Mouse (Mus musculus) kidney, postnatal 10 days (tissue): ENCODE measurements at regions not wholly inside any gene's neighbourhood (a gene's known extent, or its start where the extent isn't known, plus 50 kb on each side); places are given as distances from the start of the nearest gene placed in this dataset.
A peak's percentile ranks its signal among the peaks of the same experiment; 100 is the strongest.

ENCODE experiments used
- DNase-seq: peaks from one replicate; pipeline ENCODE4 v3.0.0; 2021; ENCODE audit warnings: mixed read lengths

- no peak for DNase-seq
Measured at GRCm38 (mm10) chr9:43930476-43930875, 112.7 kb upstream of the Thy1 start.

GRCm38 (mm10) chr9:43934012-43934690 is 109.0 kb upstream of the Thy1 start:
- DNase-seq: no peak

- DNase-seq: peak; percentile 84
Measured at GRCm38 (mm10) chr9:43934691-43935064, 108.5 kb upstream of the Thy1 start.

- no peak for DNase-seq
Measured at GRCm38 (mm10) chr9:43939336-43939735, 103.8 kb upstream of the Thy1 start.

GRCm38 (mm10) chr9:43942147-43942546 is 101.0 kb upstream of the Thy1 start:
- DNase-seq: no peak

GRCm38 (mm10) chr9:43943522-43943921 is 99.7 kb upstream of the Thy1 start:
- no peak for DNase-seq

- no peak for DNase-seq
Measured at GRCm38 (mm10) chr9:43944816-43945741, 98.1 kb upstream of the Thy1 start.

GRCm38 (mm10) chr9:43945997-43946649 is 97.1 kb upstream of the Thy1 start:
- no peak for DNase-seq

GRCm38 (mm10) chr9:43947089-43947488 is 96.1 kb upstream of the Thy1 start:
- DNase-seq: no peak

GRCm38 (mm10) chr9:43947490-43948150 is 95.6 kb upstream of the Thy1 start:
- DNase-seq: no peak

- peak; percentile 33 for DNase-seq
Measured at GRCm38 (mm10) chr9:43953128-43953527, 90.1 kb upstream of the Thy1 start.

GRCm38 (mm10) chr9:43959541-43959940 is 83.6 kb upstream of the Thy1 start:
- peak; percentile 84 for DNase-seq

GRCm38 (mm10) chr9:43961431-43961830 is 81.8 kb upstream of the Thy1 start:
- DNase-seq: no peak

- no peak for DNase-seq
Measured at GRCm38 (mm10) chr9:43965171-43965570, 78.0 kb upstream of the Thy1 start.

GRCm38 (mm10) chr9:43965811-43966210 is 77.4 kb upstream of the Thy1 start:
- DNase-seq: no peak

GRCm38 (mm10) chr9:43970043-43970795 is 73.0 kb upstream of the Thy1 start:
- DNase-seq: no peak

- no peak for DNase-seq
Measured at GRCm38 (mm10) chr9:43970858-43971257, 72.3 kb upstream of the Thy1 start.

GRCm38 (mm10) chr9:43972290-43972689 is 70.9 kb upstream of the Thy1 start:
- DNase-seq: peak; percentile 76

- no peak for DNase-seq
Measured at GRCm38 (mm10) chr9:43975405-43975804, 67.8 kb upstream of the Thy1 start.

- no peak for DNase-seq
Measured at GRCm38 (mm10) chr9:43976366-43976765, 66.8 kb upstream of the Thy1 start.

GRCm38 (mm10) chr9:43977773-43978172 is 65.4 kb upstream of the Thy1 start:
- DNase-seq: no peak

- DNase-seq: peak; percentile 20
Measured at GRCm38 (mm10) chr9:43981376-43981775, 61.8 kb upstream of the Thy1 start.
